Mouse (Mus musculus) cortical plate, adult 2 months (tissue): ENCODE measurements around the gene Tldc2.

Experiments
- CTCF ChIP-seq: fragments of 200-500 bp; IDR thresholded peaks from 2 replicates; pipeline ENCODE4 v1.5.1; 2011; ENCODE audit warnings: mild to moderate bottlenecking, control low read depth, low read length; ENCODE audit not compliant: insufficient read depth; ENCODE audit errors: extremely low read depth
- POLR2A ChIP-seq: fragments of 200-500 bp; IDR thresholded peaks from 2 replicates; pipeline ENCODE4 v1.6.1; 2011; ENCODE audit warnings: mild to moderate bottlenecking, low read length, control low read depth; ENCODE audit not compliant: insufficient read depth; ENCODE audit errors: extremely low read depth

- no peak for TF ChIP-seq POLR2A
- TF ChIP-seq CTCF, result no peak
Observed at GRCm38 (mm10) chr2:157074772-157075171, 12.1 kb upstream of the Tldc2 start.
